Mouse (Mus musculus): ENCODE measurements at regions not wholly inside any gene's neighbourhood (a gene's known extent, or its start where the extent isn't known, plus 50 kb on each side); places are given as distances from the start of the nearest gene placed in this dataset.
A peak's percentile ranks its signal among the peaks of the same experiment; 100 is the strongest.

DNA sequence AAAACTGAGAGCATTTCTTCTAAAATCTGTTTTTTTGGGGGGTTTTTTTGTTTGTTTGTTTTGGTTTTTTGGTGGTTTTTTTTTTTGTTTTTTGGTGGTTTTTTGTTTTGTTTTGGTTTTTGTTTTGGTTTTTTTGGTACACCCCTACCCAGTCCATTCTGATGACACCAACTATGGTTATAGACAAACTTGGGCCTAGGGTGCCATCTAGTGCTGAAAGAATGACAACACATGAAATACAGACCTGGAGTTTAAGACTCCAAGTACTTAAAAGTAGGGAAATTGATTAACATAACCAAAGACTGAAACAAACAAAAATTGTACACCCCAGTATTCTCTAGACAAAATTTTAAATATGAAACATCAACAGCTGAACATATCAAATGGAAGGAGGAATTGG is 76.0 kb upstream of the Ano5 start:
- DNase-seq (ENCODE audit: extremely low spot score) = peak; percentile 53

DNA sequence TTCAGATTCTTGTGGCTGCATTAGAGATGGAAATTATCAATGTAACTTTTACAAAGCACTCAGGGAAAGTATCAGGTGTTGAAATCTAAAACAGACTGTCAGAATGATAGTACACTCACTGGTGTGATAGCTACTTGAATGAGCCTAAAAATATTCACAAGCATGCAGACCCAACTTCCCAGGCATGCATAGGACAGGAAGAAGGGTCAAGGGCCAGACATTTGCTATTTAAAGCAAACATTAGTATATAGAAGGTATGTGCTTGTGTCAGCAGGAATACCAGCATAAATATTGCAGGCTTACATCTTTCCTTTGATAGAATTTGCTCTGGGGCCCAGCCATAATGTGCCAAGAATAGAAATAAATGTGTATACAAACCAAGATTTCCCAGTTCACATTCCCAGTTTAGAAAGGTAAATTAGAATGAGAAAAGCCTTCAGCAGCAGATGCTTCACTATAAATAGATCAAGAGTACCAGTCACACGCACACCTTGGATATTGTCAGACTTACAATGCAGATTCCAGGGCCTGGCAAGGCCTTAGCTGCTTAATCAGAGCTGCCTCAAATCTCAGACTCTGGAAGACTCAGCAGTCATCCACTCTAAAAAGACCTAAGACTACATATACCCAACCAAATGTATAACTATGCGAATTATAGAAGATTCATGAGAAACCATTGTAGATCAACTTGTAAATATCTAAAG is 55.7 kb upstream of the Ano5 start:
- no peak for DNase-seq (ENCODE audit: extremely low spot score)

DNA sequence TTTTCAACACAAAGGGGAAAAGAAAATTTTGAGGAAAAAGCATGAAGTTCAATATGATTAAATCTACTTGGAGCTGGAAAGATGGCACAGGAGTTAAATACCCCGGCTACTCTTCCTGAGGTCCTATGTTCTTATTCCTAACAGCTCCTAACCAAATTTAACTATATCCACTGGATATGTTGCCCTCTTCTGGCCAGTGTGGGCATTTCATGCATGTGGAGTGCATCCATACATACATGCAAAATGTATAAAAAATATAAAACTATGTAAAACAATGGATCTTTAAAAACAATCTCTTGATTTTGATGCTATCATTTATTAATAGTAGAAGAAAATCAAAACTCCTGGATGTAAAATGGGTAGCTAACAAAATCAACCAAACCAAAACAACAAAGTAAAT is 52.1 kb upstream of the Ano5 start:
- DNase-seq (ENCODE audit: extremely low spot score) = no peak

All from embryo, embryonic 9.5 days (tissue).